Mouse (Mus musculus) ES-E14 (cell line): ENCODE data around the gene Ttll9.

Source experiments
- CHD2 ChIP-seq: IDR thresholded peaks from 2 replicates; pipeline ENCODE4 v1.6.1; 2014; ENCODE audit warnings: mild to moderate bottlenecking, low read depth, low read length, inconsistent platforms
- HCFC1 ChIP-seq: IDR thresholded peaks from 2 replicates; pipeline ENCODE4 v1.6.1; 2012; ENCODE audit warnings: low read length, inconsistent platforms, borderline replicate concordance; ENCODE audit not compliant: insufficient read depth
- MAFK ChIP-seq: IDR thresholded peaks from 2 replicates; pipeline ENCODE4 v1.6.1; 2014; ENCODE audit warnings: mild to moderate bottlenecking, low read depth, low read length, inconsistent platforms; ENCODE audit not compliant: insufficient read depth
- ZC3H11A ChIP-seq: IDR thresholded peaks from 2 replicates; pipeline ENCODE4 v1.6.1; 2012; ENCODE audit warnings: low read depth, mild to moderate bottlenecking, inconsistent platforms, low read length, borderline replicate concordance
- ZNF384 ChIP-seq: IDR thresholded peaks from 2 replicates; pipeline ENCODE4 v1.6.1; 2012; ENCODE audit warnings: low read depth, low read length, inconsistent platforms

- TF ChIP-seq ZNF384 (no peak), CHD2 (no peak), ZC3H11A (no peak), HCFC1 (no peak), MAFK (no peak)
Observed at GRCm38 (mm10) chr2:153032973-153033372, 70.7 kb downstream of the Ttll9 start.
